Mouse (Mus musculus) liver, postnatal 0 days (tissue): ENCODE measurements around the gene Unc5b.

Experiments used
- CTCF ChIP-seq: sonication (generic); IDR thresholded peaks from 2 replicates; pipeline ENCODE4 v1.5.1; 2016; ENCODE audit warnings: antibody characterized with exemption, low read depth
- EP300 ChIP-seq: IDR thresholded peaks from 2 replicates; pipeline ENCODE4 v1.6.1; 2016; ENCODE audit warnings: antibody characterized with exemption, low read depth, mild to moderate bottlenecking

GRCm38 (mm10) chr10:60830556-60831350 is 628 bp downstream of the Unc5b start:
- TF ChIP-seq CTCF: no peak
- TF ChIP-seq EP300: no peak
